Mouse (Mus musculus) CH12.LX (cell line): ENCODE measurements at regions not wholly inside any gene's neighbourhood (a gene's known extent, or its start where the extent isn't known, plus 50 kb on each side); places are given as distances from the start of the nearest gene placed in this dataset.

Source experiments
- CHD2 ChIP-seq: IDR thresholded peaks from 2 replicates; pipeline ENCODE4 v1.6.1; 2011; ENCODE audit warnings: low read length, improper control_type of control experiment
- CTCF ChIP-seq, 2 experiments: IDR thresholded peaks in 1 of 2; conservative IDR thresholded peaks in 1 of 2; 2 replicates each; pipeline ENCODE4 v1.5.1; 2011 to 2012; ENCODE audit warnings: low read depth in 2 of 2, low read length in 2 of 2, improper control_type of control experiment in 1 of 2, inconsistent platforms in 1 of 2, mild to moderate bottlenecking in 1 of 2, moderate library complexity in 1 of 2
- EP300 ChIP-seq: IDR thresholded peaks from 2 replicates; pipeline ENCODE4 v1.6.1; 2011; ENCODE audit warnings: low read length, improper control_type of control experiment
- POLR2A ChIP-seq: IDR thresholded peaks from 2 replicates; pipeline ENCODE4 v1.6.1; 2011; ENCODE audit warnings: low read depth, mild to moderate bottlenecking, improper control_type of control experiment, low read length
- RCOR1 ChIP-seq: conservative IDR thresholded peaks from 2 replicates; pipeline ENCODE4 v1.6.1; 2012; ENCODE audit warnings: low read depth, mild to moderate bottlenecking, inconsistent platforms, low read length, improper control_type of control experiment
- USF1 ChIP-seq: IDR thresholded peaks from 2 replicates; pipeline ENCODE4 v1.6.1; 2014; ENCODE audit warnings: low read depth, mild to moderate bottlenecking, inconsistent platforms, low read length, improper control_type of control experiment
- ZC3H11A ChIP-seq: IDR thresholded peaks from 2 replicates; pipeline ENCODE4 v1.6.1; 2012; ENCODE audit warnings: low read depth, mild to moderate bottlenecking, inconsistent platforms, low read length, improper control_type of control experiment
- ZNF384 ChIP-seq: IDR thresholded peaks from 2 replicates; pipeline ENCODE4 v1.6.1; 2012; ENCODE audit warnings: low read depth, low read length, improper control_type of control experiment, inconsistent platforms

- TF ChIP-seq CTCF (conservative IDR thresholded peaks at IDR 0.05 in 1 of 2, IDR thresholded peaks at IDR 0.05 in 1 of 2; ENCODE audit: low read depth in 2 of 2, low read length in 2 of 2) (no peak), ZNF384 (no peak), POLR2A (no peak), ZC3H11A (no peak), USF1 (no peak), RCOR1 (no peak), CHD2 (no peak), EP300 (no peak)
Observed at GRCm38 (mm10) chr5:107040489-107040888, 76.4 kb downstream of the Cdc7 start.
